Mouse (Mus musculus) frontal cortex, adult (tissue): ENCODE data around the gene Marcks.

Experiments
- ATAC-seq: cut with Nextera tagmentation; 2 replicates; pipeline ENCODE4 v1.9.2; 2017; ENCODE audit warnings: mild to moderate bottlenecking, moderate library complexity, mixed read lengths; ENCODE audit not compliant: low TSS enrichment

Gene Marcks

DNA sequence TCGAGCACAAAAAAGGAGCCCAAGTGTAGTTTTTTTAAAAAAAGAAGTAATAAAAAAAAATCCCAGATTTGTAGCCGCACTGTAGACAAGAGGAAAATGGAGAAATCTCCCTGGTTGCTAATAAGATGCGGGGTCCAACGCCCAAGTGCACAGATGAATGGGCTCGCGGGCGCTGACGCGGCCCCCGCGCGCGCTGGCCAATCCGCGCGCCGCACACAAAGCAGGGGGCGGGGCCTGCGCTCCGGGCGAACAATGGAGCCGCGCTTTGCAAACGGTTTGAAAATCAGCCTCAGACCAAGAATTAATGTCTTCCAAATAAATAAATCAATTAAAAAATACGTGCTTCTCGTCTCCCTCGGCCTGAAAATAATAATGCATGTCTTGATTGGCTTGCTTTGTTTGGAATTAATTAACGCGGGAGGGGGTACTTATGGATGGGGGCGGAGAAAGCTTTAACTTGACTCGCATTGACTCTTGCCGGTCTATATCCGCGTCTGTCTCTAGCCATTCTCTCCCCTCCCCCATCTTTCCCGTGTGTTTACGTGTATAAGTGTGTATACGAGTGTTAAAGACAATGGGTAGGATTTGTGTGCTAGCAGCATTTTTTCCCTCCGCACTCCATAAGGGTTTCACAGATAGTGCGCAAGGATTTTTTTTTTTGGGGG is at the start of gene Marcks:
Marcks (minus strand) TSS at position 143 of the 665 bp plus-strand sequence.
- ATAC-seq = peak; percentile 36

DNA sequence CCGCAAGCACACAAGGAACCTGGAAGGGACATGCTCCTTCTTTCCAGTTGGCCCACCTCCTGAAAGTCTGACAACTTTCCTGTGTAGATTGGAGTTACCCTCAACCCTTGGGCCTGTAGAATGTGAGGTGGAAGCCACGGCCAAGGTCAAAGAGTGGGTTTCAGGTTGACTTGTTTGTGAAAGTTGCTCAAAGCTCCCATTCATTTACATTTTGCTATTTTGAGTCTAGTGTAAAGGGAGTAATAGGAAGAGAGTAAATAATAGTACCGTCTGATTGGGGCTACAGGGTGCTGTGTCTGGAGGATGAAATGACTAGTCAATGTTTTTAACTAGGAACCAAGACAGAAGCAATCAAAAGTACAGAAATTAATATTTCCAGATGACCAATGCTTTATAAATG is 38.4 kb upstream of the Marcks start:
- no peak for ATAC-seq

DNA sequence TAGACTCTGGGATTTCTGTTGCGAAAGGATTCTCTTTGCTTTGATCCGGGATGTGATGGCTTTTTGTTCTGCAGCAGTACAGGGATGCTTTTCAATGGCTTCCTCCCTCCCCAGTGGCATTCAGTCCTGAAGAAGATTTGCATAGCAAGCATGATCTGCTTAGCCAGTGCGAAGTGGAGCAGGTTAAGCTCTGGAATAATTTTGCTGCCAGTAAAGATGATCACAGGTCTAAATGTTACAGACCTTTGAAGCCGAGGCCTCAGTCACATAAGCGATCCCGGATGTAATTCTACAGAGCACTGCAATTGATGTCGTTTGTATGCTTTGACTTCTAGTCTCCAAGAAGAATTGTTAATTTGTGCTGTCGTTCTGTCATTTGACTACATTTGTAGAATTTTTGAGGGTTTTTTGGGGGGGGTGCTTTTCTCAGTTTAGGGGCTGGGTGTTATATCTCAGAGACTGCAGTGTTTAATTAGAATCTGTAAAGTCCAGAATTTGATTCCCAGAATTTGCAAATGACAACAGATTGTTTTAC is 33.8 kb upstream of the Marcks start:
- no peak for ATAC-seq

DNA sequence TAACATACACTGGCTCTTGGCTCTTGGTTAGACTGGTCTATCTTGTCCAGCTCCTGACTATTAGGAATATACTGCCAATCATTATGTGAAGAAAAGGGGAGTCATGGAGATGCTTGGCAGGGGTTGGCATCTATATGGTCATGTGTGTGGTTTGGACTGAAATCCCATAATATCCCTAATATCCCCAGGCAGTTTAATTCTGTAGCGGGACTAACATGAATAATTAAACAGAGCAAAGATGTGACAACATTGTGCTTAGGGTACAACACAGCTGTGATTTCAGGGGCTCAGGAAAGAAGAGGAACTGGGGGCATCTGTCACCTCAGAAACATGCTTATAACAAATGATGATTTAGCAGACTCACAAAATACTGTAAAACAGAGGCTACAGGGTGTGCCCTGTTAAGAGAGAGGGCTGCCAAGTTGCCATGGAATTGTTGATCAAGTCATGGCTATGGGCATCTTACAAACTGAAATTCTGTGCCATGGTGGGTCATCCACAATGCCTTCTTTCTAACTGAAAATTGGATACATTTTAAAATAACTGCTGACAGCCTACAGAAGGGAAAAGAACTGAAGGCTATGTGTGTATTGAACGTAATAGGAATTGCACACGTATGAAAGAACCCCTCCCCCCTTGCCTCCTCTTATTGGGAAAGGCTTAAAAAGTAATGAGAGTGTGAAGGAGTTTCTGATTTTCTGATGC is 33.1 kb upstream of the Marcks start:
- ATAC-seq = no peak

DNA sequence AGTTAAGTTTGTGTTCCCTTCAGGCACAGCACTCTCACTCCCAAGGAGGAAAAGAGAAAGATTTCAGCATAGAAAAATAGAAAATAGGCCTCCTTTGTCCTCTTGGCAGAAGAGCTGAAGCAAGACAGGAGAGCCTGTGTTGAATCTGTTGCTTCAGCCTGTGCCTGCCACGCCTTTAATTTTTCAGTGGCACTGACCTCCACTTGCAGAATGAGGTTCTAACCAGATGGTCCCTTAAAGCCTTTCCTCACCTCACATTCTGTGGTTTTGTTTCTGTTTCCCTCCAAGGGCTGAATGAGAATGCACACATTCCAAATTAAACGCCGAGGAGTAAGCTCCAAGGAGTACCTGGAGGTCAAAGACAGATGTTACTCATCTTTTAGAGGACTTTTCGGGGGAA is 32.2 kb upstream of the Marcks start:
- ATAC-seq = no peak

DNA sequence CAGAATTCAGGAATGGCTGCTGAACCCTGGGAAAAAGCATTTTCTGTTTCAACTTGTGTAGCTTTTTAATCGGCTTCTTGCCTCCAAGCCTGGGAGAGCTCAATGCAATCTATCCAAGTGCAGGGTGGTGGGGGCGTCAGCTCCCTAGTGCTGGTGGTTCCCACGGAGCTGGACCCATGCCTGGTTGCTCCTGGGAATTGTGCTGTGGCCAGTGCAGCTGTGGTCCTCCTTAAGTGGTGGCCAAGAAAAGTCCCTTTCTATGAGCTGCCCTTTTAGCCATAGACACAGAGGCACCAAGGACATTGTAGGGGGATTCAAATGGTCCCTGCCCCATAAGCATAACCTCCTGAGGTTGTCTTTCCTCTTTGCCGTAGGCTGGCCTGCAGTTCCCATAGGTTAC is 31.7 kb upstream of the Marcks start:
- ATAC-seq = peak; percentile 67; the same call in 1 of the 2 replicates

DNA sequence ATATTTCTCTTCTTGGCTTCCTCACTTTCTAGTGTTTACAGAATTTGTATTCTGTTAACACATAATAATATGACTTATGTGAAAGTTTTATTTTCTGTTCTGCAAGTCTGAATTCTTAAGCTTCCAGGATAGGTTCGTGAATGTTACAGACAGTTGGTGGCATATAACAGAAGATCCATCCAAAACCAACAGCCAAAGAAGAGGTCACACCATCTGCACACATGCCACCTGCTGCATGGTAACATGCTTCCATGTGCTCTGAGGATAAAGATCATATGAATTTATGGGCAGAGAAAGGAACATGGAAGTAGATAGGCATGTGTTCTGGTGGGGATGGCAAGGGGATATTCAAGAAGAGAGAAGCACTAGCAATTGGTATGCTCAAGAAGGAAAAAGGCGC is 28.8 kb upstream of the Marcks start:
- no peak for ATAC-seq

DNA sequence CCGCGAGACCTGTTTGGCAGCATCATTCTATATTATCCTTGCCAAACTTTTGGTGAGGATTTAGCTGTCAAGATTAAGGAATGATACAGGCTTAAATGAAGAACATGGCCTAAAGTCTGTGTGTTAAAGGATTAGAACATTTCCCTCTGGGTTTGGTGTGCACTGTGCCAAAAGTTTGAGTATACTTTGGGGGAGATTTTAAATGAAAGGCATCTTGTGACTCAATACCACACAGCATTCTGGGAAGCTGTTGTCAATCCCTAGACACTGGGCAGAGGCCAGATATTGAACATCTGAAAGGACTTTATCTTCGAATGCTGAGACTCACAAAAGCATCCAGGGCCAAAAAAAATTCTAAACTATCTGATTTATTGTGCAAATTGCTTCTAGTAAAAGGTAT is 21.0 kb upstream of the Marcks start:
- no peak for ATAC-seq

DNA sequence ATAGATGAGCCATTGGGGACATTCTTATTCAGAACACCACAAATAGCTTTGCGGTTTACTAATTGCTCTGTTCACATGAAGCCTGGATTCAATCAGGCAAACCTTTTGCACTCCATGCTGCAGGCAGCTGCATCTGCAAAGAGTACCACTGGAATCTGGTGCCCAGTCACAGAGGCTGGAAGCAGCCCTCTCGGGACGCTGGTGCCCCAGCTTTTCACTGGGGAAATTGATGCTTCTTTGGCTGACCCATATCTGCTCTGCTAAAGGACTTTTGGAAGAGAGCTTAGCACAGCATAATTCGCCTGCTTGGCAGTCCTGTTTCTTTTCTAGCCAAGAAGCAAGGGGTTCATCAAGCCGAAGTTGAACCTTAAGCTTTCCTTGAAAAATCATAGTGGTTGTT is 18.4 kb upstream of the Marcks start:
- ATAC-seq = peak; percentile 64

DNA sequence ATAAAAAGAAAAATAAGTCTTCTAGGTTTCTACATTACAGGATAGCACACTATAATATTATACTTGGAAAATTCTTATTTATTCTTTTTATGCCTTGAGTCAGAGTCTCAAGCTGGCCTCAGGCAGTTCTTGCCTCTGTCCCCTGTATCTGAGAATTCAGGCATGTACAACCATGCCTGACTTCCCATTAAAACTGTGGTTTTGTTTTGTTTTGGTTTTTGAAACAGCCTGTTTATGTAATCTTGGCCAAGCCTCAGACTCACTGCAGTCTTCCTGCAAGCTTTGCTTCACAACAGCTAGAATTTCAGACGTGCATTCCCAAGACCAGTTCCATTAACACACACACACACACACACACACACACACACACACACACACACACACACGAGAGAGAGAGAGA is 16.4 kb upstream of the Marcks start:
- ATAC-seq = no peak

DNA sequence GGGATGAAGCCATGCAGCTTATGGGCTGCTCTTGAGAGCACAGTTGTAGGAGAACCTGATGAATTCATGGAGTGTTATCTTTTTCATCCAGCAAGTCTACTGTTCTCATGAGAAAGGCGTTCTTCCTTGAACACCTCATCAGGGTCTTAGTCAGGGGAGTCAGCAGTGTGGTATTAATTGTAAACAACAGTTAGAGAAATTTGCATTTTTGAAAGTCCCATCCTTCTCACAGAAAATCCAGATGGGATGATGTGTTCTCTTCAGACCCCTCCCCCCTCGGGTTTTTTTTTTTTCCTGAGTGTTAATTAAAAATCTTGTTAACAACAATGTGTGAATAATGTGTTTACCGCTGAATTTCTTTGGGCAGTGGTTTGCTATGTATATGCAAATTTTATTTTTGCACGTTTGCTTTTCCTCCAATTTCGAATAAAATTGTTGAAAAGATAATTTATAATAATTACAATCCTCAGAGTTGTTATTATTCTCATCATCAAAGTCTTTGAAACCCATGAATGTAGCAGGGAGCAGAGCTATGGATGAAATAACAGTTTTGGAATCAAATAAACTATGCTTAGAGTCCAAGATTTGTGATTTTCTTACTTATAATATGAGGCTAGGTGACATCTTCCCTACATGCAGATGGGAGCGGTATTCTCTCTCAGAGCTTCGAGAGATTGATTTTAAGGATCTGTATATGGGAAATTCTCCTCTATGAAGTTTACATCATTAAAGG is 13.0 kb upstream of the Marcks start:
- ATAC-seq = no peak

DNA sequence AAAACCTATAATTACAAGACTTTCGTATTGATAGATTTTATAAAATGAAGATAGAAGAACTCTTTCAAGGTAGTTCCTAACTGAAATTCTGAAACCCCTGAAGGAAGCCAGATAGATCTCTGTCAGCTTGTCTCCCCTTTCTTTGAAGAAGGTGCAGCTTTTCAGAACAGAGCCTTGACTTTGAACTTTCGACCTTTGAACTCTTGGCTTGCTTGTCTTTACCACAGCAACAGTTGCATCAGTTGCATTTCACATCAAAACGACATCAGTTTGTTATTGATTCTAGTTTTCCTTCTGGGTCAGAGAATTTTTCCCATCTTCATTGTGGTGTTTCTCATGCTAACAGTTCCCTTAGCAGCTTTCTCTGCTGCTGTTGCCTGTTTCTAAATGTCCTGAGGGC is 9.3 kb upstream of the Marcks start:
- ATAC-seq = no peak

DNA sequence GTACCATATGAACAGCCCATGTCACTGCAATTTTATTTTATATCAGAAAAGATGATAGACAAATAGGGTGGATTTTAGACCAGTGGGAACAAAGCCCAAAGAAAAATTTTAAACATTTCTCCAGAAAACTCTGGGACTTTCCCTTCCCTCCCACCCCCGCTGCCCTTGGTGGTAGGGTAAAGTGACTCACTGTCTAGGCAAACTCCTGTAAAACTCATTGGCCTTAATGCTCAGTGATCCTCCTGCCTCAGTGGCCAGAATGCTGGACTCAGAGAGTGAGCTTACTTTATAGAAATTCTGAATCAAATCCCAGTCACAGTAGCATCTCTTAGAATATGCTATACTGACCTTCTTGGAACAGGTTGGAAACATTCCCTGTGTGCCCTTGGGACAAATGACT is 6.7 kb upstream of the Marcks start:
- no peak for ATAC-seq

DNA sequence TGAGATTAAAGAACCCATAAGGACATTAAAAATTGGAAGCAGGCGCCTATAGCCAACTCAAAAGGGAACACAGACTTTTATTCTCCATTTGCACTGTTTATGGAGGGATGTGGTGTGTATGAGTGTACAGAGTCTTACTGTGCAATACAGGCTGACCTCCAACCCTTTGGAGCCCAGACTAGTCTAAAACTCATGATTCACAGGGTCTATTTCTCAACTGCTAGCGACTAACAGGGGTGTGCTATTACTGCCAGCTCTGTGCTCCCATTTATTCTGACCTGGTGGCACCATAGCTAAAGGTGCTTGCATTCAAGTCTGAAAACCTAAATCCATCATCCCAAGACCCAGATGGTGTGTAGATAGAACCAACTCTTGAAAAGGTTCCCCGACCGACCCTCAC is 2.9 kb upstream of the Marcks start:
- no peak for ATAC-seq

DNA sequence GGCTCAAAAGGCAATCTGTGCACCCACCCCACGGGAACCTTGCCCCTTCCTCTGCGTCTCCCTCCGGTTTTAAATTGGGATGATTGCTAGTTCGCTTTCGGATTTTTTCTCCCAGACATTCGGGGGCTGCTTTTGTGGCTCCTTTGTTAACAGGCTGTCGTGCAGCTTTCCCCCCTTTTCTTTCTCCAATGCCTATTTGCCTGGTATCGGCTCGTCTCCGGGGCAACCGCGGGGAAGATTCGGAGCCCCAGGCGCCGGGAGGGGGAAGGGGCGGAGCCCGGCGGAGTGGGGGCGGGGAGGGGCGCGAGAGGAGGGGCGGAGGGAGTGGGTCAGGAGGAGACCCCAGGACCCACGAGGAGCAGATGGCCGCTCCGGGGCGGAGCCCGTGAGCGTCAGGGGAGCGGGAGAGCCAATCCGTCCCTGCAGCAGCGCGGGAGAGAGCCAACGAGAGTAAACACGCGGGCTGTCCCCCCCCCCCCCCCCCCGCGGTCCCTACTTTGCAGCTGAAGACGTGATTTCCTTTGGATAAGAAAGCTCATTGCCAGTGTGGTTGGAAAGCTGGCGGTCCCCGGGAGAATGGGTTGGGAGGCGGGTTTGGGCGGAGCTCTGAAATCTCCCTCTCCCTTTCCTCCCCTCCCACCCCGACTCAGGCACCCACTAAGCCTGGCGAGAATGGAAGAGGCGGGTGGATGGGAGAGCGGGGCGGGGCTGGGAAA is 2.2 kb upstream of the Marcks start:
- peak; percentile 55 for ATAC-seq

DNA sequence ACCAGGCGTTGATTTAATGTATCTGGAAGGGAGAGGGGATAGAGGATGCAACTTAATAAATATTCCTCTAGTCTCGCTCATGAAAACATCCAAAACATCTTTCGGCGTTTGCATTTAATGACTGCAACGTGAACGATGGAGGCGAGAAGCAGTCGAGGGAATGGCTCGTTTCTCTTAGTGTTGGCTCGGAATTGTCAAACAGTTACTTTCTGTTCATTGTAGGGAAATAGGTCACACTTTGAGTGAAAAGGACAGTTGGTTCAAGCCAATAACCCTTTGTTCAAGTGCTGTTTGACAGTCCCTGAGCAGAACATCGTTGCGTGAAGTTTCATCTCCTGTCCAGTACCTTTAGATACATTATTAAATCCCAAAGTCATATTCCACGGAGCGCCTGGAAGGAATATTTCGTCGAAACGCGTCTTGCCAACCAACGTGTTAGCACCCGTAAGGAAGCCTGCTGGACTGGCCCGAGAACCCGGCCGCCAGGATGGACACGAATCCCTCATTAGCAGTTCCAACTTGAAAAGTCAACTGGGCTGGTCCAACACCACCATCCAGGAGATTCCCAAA is 1.5 kb upstream of the Marcks start:
- no peak for ATAC-seq

DNA sequence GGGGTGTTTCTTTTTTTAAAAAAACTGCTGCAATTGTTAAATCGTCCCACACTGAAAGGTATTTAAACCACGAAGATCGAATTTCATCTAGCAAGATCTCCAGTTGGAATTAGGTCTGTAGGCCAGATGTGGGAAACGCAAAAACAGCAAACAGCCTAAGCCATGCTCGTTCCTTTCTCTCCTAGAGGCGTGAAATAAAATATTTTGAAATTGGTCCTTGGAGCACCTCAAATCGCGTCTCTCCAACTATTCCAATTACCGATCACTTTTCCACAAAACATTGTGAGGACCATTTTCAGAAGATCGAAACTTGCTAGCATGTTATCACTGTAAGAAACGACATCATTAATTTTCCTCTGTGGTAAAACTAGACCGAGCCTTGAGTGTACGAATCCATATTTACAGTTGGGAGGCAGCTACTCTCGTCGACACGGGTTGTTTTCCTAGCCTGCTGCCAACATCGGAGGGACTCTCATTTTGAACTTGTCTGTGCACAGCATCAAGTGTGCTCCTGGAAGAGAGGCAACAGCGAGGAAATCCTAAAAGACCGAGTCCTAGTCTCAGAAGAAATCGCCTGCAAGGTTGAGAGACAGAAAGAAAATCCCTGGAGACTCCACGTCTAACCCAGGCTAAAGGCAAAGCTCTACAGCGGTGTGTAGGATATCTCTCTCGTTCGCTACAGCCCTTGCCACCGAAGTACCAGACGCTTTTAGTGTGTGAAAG is 884 bp upstream of the Marcks start:
- ATAC-seq = no peak

DNA sequence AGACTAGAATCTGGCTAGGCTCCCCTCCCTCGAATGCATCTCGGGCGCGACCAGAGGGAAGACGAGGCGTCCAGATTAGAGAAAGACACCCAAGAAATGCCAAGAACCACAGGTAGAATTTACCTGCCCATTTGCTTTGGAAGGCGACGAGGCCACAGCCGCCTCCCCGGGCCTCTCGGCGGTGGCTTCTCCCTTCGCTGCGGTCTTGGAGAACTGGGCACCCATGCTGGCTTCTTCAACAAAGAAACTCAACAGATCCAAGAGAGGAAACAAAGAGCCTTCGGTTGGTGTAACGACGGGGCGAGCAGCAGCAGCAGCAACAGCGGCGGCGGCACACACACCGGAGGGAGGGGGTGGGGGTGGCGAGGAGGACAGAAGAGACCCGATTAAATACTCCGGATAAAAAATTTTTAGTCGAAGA is 399 bp downstream of the Marcks start:
- ATAC-seq = no peak

DNA sequence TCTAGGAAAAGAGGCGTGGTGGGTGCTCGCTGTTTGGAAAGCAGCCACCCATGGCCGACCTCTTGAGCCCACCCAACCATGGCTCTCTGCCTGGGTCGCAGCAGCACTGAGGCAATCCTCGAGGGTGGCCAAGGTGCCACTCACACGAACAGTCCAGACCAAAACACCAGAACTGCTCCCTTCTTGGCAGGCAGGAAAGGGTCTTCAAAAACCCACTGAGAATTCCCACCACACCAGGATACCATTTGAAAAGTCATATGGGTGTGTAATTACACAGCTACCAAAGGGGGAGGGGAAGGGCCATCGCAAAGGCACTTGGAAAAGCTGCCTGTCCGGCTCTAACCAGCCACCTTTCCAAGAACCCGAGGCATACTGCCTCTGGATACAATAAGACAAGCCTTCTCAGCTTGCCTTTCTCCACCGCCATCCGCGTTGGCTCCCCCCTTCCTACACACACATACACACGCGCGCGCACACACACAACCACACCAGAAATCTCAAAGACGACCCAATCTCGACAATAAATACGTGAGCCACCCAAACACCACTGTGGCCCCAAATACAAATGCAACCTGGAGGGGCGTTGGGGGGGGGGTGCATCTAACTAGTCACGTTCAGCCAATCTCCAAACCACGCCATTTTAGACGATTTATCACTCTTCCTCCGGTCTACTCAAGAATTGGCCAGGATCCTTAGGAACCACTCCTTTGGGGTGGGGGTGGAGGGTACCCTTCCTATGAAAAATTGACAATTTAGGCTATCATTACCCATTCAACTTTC is 999 bp downstream of the Marcks start:
- peak; percentile 20; the same call in 1 of the 2 replicates for ATAC-seq

DNA sequence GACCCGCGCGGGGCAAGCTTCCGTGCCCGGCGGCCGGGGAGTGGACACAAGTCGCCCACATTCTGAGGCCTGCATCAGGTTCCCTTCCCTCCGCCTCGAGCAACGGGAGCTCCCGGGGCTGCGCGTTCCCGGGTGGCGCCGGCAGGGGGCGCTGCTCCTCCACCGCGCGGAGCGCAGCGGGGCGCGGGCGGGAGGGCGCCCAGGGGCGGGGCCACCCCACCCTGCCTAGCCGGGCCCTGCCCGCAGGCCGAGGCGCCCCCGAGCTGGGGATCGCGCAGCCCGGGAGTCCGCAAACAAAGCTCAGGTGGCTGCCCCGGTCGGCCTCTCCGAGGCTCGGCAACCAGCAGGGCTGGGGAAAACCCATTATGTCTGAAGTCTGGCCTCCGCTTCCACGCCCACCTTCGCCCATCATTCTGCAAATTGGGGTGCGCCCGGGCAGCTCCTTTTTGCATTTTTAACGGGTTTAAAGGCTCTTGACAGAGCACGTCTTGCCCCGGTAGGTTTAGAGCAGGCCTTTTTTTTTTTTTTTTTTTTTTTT is 1.7 kb downstream of the Marcks start:
- ATAC-seq = peak; percentile 48
